Mouse (Mus musculus) stomach, postnatal 0 days (tissue): ENCODE data around the gene Lifr. TPM values are rescaled to one million over a fixed set of nuclear protein-coding genes. Genes with fewer than 3 reads are reported as not detected.
A peak's percentile ranks its signal among the peaks of the same experiment; 100 is the strongest.

Experiments used
- ATAC-seq: fragments of 200-750 bp; cut with Nextera tagmentation; 2 replicates; pipeline ENCODE4 v1.8.0; 2017; ENCODE audit not compliant: low FRiP score, low TSS enrichment
- DNase-seq: peaks from one replicate; pipeline ENCODE4 v3.0.0-alpha.2; 2016; ENCODE audit warnings: low spot score
- H3K27ac ChIP-seq: fragments of 300-500 bp; sonication (generic); replicated peaks from 2 replicates; pipeline ENCODE4 v1.5.1; 2014; ENCODE audit warnings: mild to moderate bottlenecking, control low read depth
- H3K27me3 ChIP-seq: fragments of 300-500 bp; sonication (generic); 2 replicates; pipeline ENCODE4 v1.6.1; 2014; ENCODE audit warnings: low read length; ENCODE audit not compliant: control insufficient read depth, insufficient read depth
- H3K36me3 ChIP-seq: fragments of 300-500 bp; sonication (generic); 2 replicates; pipeline ENCODE4 v1.6.1; 2014; ENCODE audit warnings: low read length, mixed read lengths; ENCODE audit not compliant: control insufficient read depth, insufficient read depth
- H3K4me1 ChIP-seq: fragments of 300-500 bp; sonication (generic); replicated peaks from 2 replicates; pipeline ENCODE4 v1.6.1; 2014; ENCODE audit warnings: antibody characterized with exemption; ENCODE audit not compliant: control insufficient read depth, insufficient read depth
- H3K4me2 ChIP-seq: fragments of 300-500 bp; sonication (generic); replicated peaks from 2 replicates; pipeline ENCODE4 v1.6.1; 2014; ENCODE audit warnings: low read depth, mild to moderate bottlenecking, control low read depth, moderate library complexity
- H3K4me3 ChIP-seq: fragments of 300-500 bp; sonication (generic); 2 replicates; pipeline ENCODE4 v1.5.1; 2014; ENCODE audit warnings: low read depth, low read length, control low read depth
- H3K9ac ChIP-seq: fragments of 300-500 bp; sonication (generic); 2 replicates; pipeline ENCODE4 v1.6.1; 2014; ENCODE audit warnings: mild to moderate bottlenecking, low read length, control low read depth, mixed read lengths
- H3K9me3 ChIP-seq: fragments of 300-500 bp; sonication (generic); 2 replicates; pipeline ENCODE4 v1.6.1; 2016; ENCODE audit warnings: low read length; ENCODE audit not compliant: control insufficient read depth
- CTCF ChIP-seq: IDR thresholded peaks from 2 replicates; pipeline ENCODE4 v1.5.1; 2016; ENCODE audit warnings: antibody characterized with exemption, low read depth, mild to moderate bottlenecking, moderate library complexity
- EP300 ChIP-seq: optimal IDR thresholded peaks from 2 replicates; pipeline ENCODE3; 2016; ENCODE audit warnings: antibody characterized with exemption
- WGBS: fragments of 180-500 bp; shearing (Covaris S2); extraction: QIAGEN DNeasy Blood & Tissue Kit; methylation state at CpG from one replicate; pipeline ENCODE4 v1.1.7; 2014; 5-methylcytosine and 5-hydroxymethylcytosine counted together
- polyA plus RNA-seq: library from polyadenylated mRNA; unstranded; fragments of >200 nt; fragmentation: Nextera tagmentation; extraction: Ambion mirVana; gene quantifications from 2 replicates; pipeline ENCODE4 v1.2.1, GENCODE M21; 2015

Lifr gene
- polyA plus RNA-seq, 1 experiment from 2014 or later, result 15.6 TPM

GRCm38 (mm10) chr15:7075185-7075584 is 15.2 kb upstream of the Lifr start:
- DNase-seq, result peak; percentile 78
- Histone ChIP-seq H3K27me3 (no peaks in the 10 kb centered on the region), H3K4me2 (no peak overlapping the region), H3K36me3 (no peaks in the 10 kb centered on the region), H3K4me1 (no peaks in the 10 kb centered on the region), H3K4me3 (no peak overlapping the region), H3K9me3 (no peaks in the 10 kb centered on the region), H3K9ac (no peak overlapping the region), H3K27ac (no peak overlapping the region)
- no peak for TF ChIP-seq CTCF
- TF ChIP-seq EP300, result no peak
- ATAC-seq, result peak; percentile 91
- WGBS, result 67% methylated on average over 6 of the region's 6 CpGs

GRCm38 (mm10) chr15:7078356-7078755 is 12.1 kb upstream of the Lifr start:
- no peaks in the 10 kb centered on the region for H3K9me3 ChIP-seq
- no peak for DNase-seq
- ATAC-seq, result no peak
- no peaks in the 10 kb centered on the region for H3K4me1 ChIP-seq
- TF ChIP-seq EP300 (no peak), CTCF (no peak)
- no peak overlapping the region for H3K4me3 ChIP-seq
- no peaks in the 10 kb centered on the region for H3K36me3 ChIP-seq
- no peak overlapping the region for H3K4me2 ChIP-seq
- no peak overlapping the region for H3K27ac ChIP-seq
- H3K27me3 ChIP-seq, result no peaks in the 10 kb centered on the region; the same call in 1 of the 2 replicates
- 56% methylated on average over 2 of the region's 2 CpGs for WGBS
- H3K9ac ChIP-seq, result no peak overlapping the region

- no peak for TF ChIP-seq EP300
- TF ChIP-seq CTCF, result no peak
- Histone ChIP-seq H3K27ac (no peak overlapping the region), H3K4me1 (no peaks in the 10 kb centered on the region), H3K9ac (no peak overlapping the region), H3K36me3 (no peaks in the 10 kb centered on the region), H3K4me2 (no peak overlapping the region), H3K4me3 (no peak overlapping the region), H3K27me3 (no peaks in the 10 kb centered on the region; the same call in 1 of the 2 replicates), H3K9me3 (no peaks in the 10 kb centered on the region)
- 97% methylated on average over 4 of the region's 4 CpGs for WGBS
- DNase-seq (no peak), ATAC-seq (no peak)
Observed at GRCm38 (mm10) chr15:7079631-7080337, 10.6 kb upstream of the Lifr start.

GRCm38 (mm10) chr15:7080916-7081626 is 9.3 kb upstream of the Lifr start:
- ATAC-seq, result no peak
- WGBS, result 55% methylated on average over 14 of the region's 15 CpGs
- H3K4me3 ChIP-seq, result no peak overlapping the region
- no peaks in the 10 kb centered on the region for H3K36me3 ChIP-seq
- no peaks in the 10 kb centered on the region; the same call in 1 of the 2 replicates for H3K27me3 ChIP-seq
- no peak overlapping the region for H3K4me2 ChIP-seq
- TF ChIP-seq CTCF (no peak), EP300 (no peak)
- no peak overlapping the region for H3K9ac ChIP-seq
- H3K9me3 ChIP-seq, result no peaks in the 10 kb centered on the region
- H3K27ac ChIP-seq, result no peak overlapping the region
- no peak for DNase-seq
- H3K4me1 ChIP-seq, result no peaks in the 10 kb centered on the region

GRCm38 (mm10) chr15:7081795-7082194 is 8.6 kb upstream of the Lifr start:
- Histone ChIP-seq H3K27ac (no peak overlapping the region), H3K9me3 (no peaks in the 10 kb centered on the region), H3K27me3 (no peaks in the 10 kb centered on the region; the same call in 1 of the 2 replicates), H3K4me2 (no peak overlapping the region), H3K36me3 (no peaks in the 10 kb centered on the region), H3K9ac (no peak overlapping the region), H3K4me1 (no peaks in the 10 kb centered on the region), H3K4me3 (no peak overlapping the region)
- WGBS, result 45% methylated on average over 15 of the region's 15 CpGs
- no peak for ATAC-seq
- TF ChIP-seq CTCF (no peak), EP300 (no peak)
- no peak for DNase-seq

GRCm38 (mm10) chr15:7082901-7083300 is 7.5 kb upstream of the Lifr start:
- Histone ChIP-seq H3K9ac (no peak overlapping the region), H3K27me3 (no peaks in the 10 kb centered on the region; the same call in 1 of the 2 replicates), H3K9me3 (no peaks in the 10 kb centered on the region), H3K27ac (no peak overlapping the region), H3K4me2 (no peak overlapping the region), H3K36me3 (no peaks in the 10 kb centered on the region), H3K4me1 (no peaks in the 10 kb centered on the region), H3K4me3 (no peak overlapping the region)
- WGBS, result 93% methylated on average over 3 of the region's 3 CpGs
- ATAC-seq, result no peak
- DNase-seq, result no peak
- TF ChIP-seq EP300, result no peak
- TF ChIP-seq CTCF, result no peak
